In the genomic region with DNA sequence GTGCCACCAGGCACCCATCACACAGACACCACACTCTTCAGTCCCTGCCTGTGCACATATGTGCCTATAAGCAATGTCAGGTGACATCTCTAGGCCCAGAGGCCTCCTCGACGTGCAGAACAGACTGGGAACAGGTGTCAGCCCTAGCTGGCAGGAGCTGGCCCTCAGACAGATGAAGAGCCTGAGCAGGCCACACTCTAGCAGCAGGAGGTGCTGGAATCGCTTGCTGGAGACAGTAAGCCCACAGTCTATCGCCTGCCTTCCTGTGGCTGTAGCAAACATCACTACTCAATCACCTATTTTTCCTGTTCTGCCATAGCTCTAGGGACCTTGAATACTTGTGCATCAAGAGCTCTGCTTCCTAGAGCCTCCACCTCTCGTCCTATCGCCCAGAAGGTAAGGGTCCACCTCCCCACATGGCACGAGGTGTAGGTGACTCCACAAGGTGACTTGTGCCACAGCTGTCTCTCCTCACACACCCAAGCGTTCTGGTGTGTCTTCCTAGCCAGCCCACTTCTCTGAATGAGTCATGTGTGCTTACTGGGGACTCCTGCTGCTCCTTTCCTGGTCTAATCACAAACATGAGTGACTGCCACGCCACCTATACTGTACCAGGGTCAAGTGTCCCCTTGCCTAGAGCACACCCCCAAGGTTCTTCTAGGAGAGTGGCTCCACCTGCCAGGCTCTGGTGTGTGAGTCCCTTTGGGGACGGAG, we compare ENCODE assay signal across 11 mouse cellular contexts.
DNase-seq lines count a peak whose midpoint lies in the region; ATAC-seq lines count a peak whose summit lies in the region.
"Had no signal": no experiment of that assay in that cellular context is flagged by ENCODE, and none has a peak within 500 bp of the region (broad histone marks: within the 10 kb centered on the region; RNA-seq: fewer than 3 reads in every experiment).

No protein-coding gene starts in this region.

- no peaks in the 10 kb centered on the region for H3K9me3 ChIP-seq in limb, embryonic 12.5 days
- no peaks in the 10 kb centered on the region for H3K9me3 ChIP-seq in limb, embryonic 10.5 days (replicated peaks)
- H3K9me3 ChIP-seq in embryonic facial prominence, embryonic 15.5 days (replicated peaks) = no peaks in the 10 kb centered on the region
- no peaks in the 10 kb centered on the region for H3K9me3 ChIP-seq in neural tube, embryonic 15.5 days (replicated peaks)

- H3K4me3 ChIP-seq in limb, embryonic 12.5 days (replicated peaks) = no peak overlapping the region
- no peak overlapping the region for H3K4me3 ChIP-seq in limb, embryonic 10.5 days
- H3K4me3 ChIP-seq in embryonic facial prominence, embryonic 15.5 days (replicated peaks) = no peak overlapping the region
- H3K4me3 ChIP-seq in neural tube, embryonic 15.5 days (replicated peaks) = no peak overlapping the region

- peak overlapping the region; percentile 17; the same call in 1 of the 2 replicates for H3K27ac ChIP-seq in limb, embryonic 12.5 days
- no peak overlapping the region for H3K27ac ChIP-seq in limb, embryonic 10.5 days
- peak overlapping the region; percentile 22; the same call in 1 of the 2 replicates for H3K27ac ChIP-seq in embryonic facial prominence, embryonic 15.5 days (replicated peaks)
- peak overlapping the region; percentile 56; the same call in 1 of the 2 replicates for H3K27ac ChIP-seq in neural tube, embryonic 15.5 days (replicated peaks)

- H3K27me3 ChIP-seq in limb, embryonic 12.5 days = no peaks in the 10 kb centered on the region
- H3K27me3 ChIP-seq in limb, embryonic 10.5 days (ENCODE audit: low read depth, poor library complexity, severe bottlenecking) = no peaks in the 10 kb centered on the region
- H3K27me3 ChIP-seq in embryonic facial prominence, embryonic 15.5 days = no peaks in the 10 kb centered on the region
- no peaks in the 10 kb centered on the region for H3K27me3 ChIP-seq in neural tube, embryonic 15.5 days (replicated peaks)

- H3K9ac ChIP-seq in limb, embryonic 12.5 days (replicated peaks) = no peak overlapping the region
- H3K9ac ChIP-seq in embryonic facial prominence, embryonic 15.5 days = no peak overlapping the region
- no peak overlapping the region for H3K9ac ChIP-seq in neural tube, embryonic 15.5 days (replicated peaks)
- H3K9ac ChIP-seq: lung, embryonic 14.5 days had no signal

- H3K4me2 ChIP-seq in limb, embryonic 12.5 days = no peak overlapping the region
- no peak overlapping the region for H3K4me2 ChIP-seq in embryonic facial prominence, embryonic 15.5 days (replicated peaks)
- H3K4me2 ChIP-seq in neural tube, embryonic 15.5 days = no peak overlapping the region
- H3K4me2 ChIP-seq: lung, embryonic 14.5 days had no signal

- H3K4me1 ChIP-seq in limb, embryonic 12.5 days (replicated peaks) = peaks cover 28% of the 10 kb centered on the region
- peaks cover 45% of the 10 kb centered on the region for H3K4me1 ChIP-seq in limb, embryonic 10.5 days
- peaks cover 17% of the 10 kb centered on the region for H3K4me1 ChIP-seq in embryonic facial prominence, embryonic 15.5 days
- H3K4me1 ChIP-seq in neural tube, embryonic 15.5 days = peaks cover 47% of the 10 kb centered on the region

- DNase-seq in cerebellum, postnatal 25 days = peak; percentile 26 to 57
- no peak for DNase-seq in cerebellum, postnatal 36 days
- DNase-seq in limb, embryonic 10.5 days (ENCODE audit: low spot score) = no peak
- no peak for DNase-seq in adrenal gland, adult 2 months
- no peak for DNase-seq in gastrocnemius, postnatal 14 days
- DNase-seq: B cell, adult 2 months; layer of hippocampus, adult 9-11 months; lung, embryonic 14.5 days had no signal

- H3K36me3 ChIP-seq in limb, embryonic 12.5 days = peaks cover 2% of the 10 kb centered on the region; the same call in 1 of the 2 replicates
- H3K36me3 ChIP-seq in limb, embryonic 10.5 days = peaks cover 4% of the 10 kb centered on the region; the same call in 1 of the 2 replicates
- H3K36me3 ChIP-seq in embryonic facial prominence, embryonic 15.5 days = no peaks in the 10 kb centered on the region
- no peaks in the 10 kb centered on the region for H3K36me3 ChIP-seq in neural tube, embryonic 15.5 days

- ATAC-seq in limb, embryonic 12.5 days (ENCODE audit: insufficient number of reproducible peaks, insufficient read depth, low FRiP score, low TSS enrichment, low read depth) = no peak
- no peak for ATAC-seq in embryonic facial prominence, embryonic 15.5 days (ENCODE audit: insufficient number of reproducible peaks, low FRiP score, low TSS enrichment, low read depth)
- no peak for ATAC-seq in neural tube, embryonic 15.5 days (ENCODE audit: low FRiP score)

- intact Hi-C loops in gastrocnemius, postnatal 14 days (cut with DNase I; ENCODE audit: low total_unique reads) = no loop called here

- 72% methylated on average over 10 of the region's 10 CpGs for WGBS in limb, embryonic 12.5 days
- 77% methylated on average over 10 of the region's 10 CpGs for WGBS in limb, embryonic 10.5 days
- WGBS in embryonic facial prominence, embryonic 15.5 days = 72% methylated on average over 10 of the region's 10 CpGs
- WGBS in neural tube, embryonic 15.5 days = 73% methylated on average over 10 of the region's 10 CpGs

Comparison
In these comparisons a context has a peak if more than half of its experiments do, and no peak if none do; other contexts are left out.
1. DNase-seq: peak in cerebellum, postnatal 25 days (2 of 2); none in cerebellum, postnatal 36 days (0 of 2), limb, embryonic 10.5 days (single experiment), adrenal gland, adult 2 months (single experiment) and gastrocnemius, postnatal 14 days (single experiment).